Mouse (Mus musculus) c-Kit-positive CD71-positive TER-119-negative erythroid progenitor cells, embryonic 14.5 days (primary cell): Measurements from ENCODE around the gene Hadhb.
A peak's percentile ranks its signal among the peaks of the same experiment; 100 is the strongest.

Experiments
- DNase-seq: peaks from one replicate; pipeline ENCODE4 v3.0.0-alpha.2; 2013; ENCODE audit warnings: low read depth

The Hadhb gene

GRCm38 (mm10) chr5:30154474-30155394 is at the start of gene Hadhb, which contains the start of gene Hadha:
Hadhb (plus strand) TSS chr5:30155248.
Hadha (minus strand) TSS chr5:30155162.
- peak; percentile 76 for DNase-seq

GRCm38 (mm10) chr5:30105668-30106300 is 49.3 kb upstream of the Hadhb start, which contains the start of gene 3110082J24Rik:
3110082J24Rik (minus strand) TSS chr5:30106086.
- no peak for DNase-seq

GRCm38 (mm10) chr5:30106756-30107155 is 48.3 kb upstream of the Hadhb start:
- DNase-seq, result no peak

- DNase-seq, result no peak
Observed at GRCm38 (mm10) chr5:30107186-30107585, 47.9 kb upstream of the Hadhb start.

GRCm38 (mm10) chr5:30107611-30108041 is 47.4 kb upstream of the Hadhb start:
- no peak for DNase-seq

GRCm38 (mm10) chr5:30108233-30108632 is 46.8 kb upstream of the Hadhb start:
- DNase-seq, result no peak

GRCm38 (mm10) chr5:30109899-30110298 is 45.1 kb upstream of the Hadhb start:
- DNase-seq, result no peak

GRCm38 (mm10) chr5:30110371-30111060 is 44.5 kb upstream of the Hadhb start:
- no peak for DNase-seq

- DNase-seq, result no peak
Observed at GRCm38 (mm10) chr5:30111126-30111525, 43.9 kb upstream of the Hadhb start.

GRCm38 (mm10) chr5:30111771-30112170 is 43.3 kb upstream of the Hadhb start:
- no peak for DNase-seq

- no peak for DNase-seq
Observed at GRCm38 (mm10) chr5:30112533-30113068, 42.4 kb upstream of the Hadhb start.

- DNase-seq, result no peak
Observed at GRCm38 (mm10) chr5:30113881-30114760, 40.9 kb upstream of the Hadhb start.

GRCm38 (mm10) chr5:30114761-30115140 is 40.3 kb upstream of the Hadhb start:
- DNase-seq, result no peak

GRCm38 (mm10) chr5:30115718-30116117 is 39.3 kb upstream of the Hadhb start:
- DNase-seq, result no peak

- DNase-seq, result no peak
Observed at GRCm38 (mm10) chr5:30118018-30118417, 37.0 kb upstream of the Hadhb start.

- no peak for DNase-seq
Observed at GRCm38 (mm10) chr5:30119163-30119562, 35.9 kb upstream of the Hadhb start.

- no peak for DNase-seq
Observed at GRCm38 (mm10) chr5:30120106-30120505, 34.9 kb upstream of the Hadhb start.

GRCm38 (mm10) chr5:30122481-30122880 is 32.6 kb upstream of the Hadhb start:
- DNase-seq, result no peak

GRCm38 (mm10) chr5:30125587-30125986 is 29.5 kb upstream of the Hadhb start:
- DNase-seq, result peak; percentile 34

- no peak for DNase-seq
Observed at GRCm38 (mm10) chr5:30126756-30127155, 28.3 kb upstream of the Hadhb start.

GRCm38 (mm10) chr5:30127921-30128597 is 27.0 kb upstream of the Hadhb start:
- DNase-seq, result no peak
